Mouse (Mus musculus) lung, postnatal 4 days (tissue): Measurements from ENCODE around the gene Plekhm3.
A peak's percentile ranks its signal among the peaks of the same experiment; 100 is the strongest.
"Not testable (repeated sequence)": the region's sequence is repeated elsewhere in the genome, so short reads cannot be mapped to it uniquely, and the experiment has no call there.

Experiments
- DNase-seq, 2 experiments: peaks; one replicate each; pipeline ENCODE4 v3.0.0; 2021

Gene Plekhm3

DNA sequence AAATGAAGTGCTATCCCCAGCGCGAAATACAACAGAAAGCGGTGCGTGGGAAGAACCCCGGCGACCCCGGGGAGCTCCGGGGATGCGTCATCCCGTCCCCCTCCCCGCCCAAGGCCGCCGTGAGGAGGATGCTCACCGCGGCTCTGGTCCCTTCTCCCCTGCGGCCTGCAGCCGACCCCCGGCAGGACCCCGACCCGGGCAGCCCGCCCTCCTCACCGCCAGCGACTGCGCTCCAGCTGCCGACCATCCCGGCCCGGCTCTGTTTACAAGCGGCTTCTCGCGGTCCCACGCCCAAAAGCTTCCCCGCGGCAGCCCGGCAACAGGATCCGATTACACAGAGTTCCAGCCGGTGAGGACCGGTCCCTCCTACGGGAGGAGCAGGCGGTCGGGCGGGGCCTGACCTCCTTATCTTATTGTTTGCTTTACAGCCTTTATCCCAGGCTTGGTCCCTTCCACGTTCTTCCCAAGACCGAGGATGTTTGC is at the start of gene Plekhm3:
Gene Plekhm3 (minus strand): TSS at position 346 of the 483 bp plus-strand sequence.
- peak; percentile 89 to 90 for DNase-seq

DNA sequence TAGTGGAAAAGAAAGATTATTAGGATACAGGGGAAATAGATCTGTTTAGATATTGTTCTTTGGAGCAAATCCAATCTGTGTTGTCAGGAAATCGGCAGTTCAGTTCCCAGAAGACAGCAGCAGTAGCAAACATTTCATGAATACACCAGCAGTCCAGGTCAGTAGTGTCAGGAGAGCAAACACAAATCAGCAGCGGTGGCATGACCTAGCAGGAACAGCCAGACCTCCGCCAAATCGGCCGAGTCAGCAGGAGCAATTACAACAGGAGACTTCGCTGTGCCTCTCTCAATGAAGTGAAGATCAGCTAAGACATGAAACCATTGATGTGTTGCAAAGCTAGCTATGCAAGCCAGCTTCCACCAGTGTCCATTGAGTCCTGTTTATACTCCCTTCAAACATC is 49.0 kb upstream of the Plekhm3 start:
- DNase-seq: no peak

DNA sequence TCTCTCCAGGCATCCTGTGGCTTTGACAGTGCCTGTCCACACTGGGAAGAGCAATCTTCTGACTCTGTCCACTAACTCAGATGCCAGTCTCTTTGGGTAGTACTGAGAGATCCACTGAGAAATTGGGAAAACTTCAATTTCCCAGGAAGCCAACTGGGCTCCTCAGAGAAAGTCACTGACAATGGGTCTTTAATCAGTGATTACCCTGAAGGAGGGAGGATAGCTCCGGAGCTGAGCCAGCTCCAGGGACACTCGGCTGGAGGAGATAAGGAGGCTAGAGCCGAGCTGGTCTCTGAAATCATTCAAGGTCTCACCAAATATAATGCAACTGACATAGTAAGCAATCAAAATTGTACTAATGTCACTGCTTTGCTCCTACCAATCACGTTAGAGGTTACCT is 47.9 kb upstream of the Plekhm3 start:
- no peak for DNase-seq

DNA sequence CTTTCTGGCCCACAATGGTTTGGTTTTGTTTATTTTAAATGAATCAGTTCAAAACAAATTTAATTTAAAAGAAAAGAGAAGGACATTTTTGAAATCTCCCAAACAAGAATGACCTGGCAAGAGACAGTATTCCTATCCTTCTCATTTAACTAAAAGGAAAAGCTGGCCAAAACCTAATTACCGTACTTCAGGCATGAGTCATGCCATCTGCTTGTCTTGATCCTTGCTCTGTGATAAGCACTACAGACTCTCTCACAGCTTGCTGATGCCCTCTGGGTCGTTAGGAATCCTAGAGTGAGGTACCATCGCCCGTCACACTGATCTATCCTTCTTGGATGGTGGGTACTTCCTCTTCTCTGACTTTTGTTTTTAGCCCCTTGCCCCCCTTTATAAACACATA is 36.6 kb upstream of the Plekhm3 start:
- no peak for DNase-seq

DNA sequence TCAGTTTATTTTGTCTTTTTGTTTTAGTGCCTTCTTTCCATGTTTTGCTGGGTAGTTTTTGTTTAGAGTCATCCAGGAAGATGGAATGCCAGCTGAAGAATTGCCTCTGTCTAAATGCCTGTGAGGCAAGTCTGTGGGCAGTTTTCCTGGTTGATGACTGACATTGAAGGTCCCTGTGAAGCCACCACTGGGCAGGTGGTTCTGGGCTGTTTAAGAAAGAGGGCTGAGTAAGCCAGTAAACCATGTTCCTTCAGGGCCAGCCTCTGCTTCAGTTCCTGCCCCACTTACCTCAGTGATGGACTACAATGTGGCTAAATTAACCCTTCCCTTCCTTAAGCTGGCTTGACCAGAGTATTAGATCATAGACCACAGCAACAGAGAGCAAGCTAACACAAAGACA is 31.6 kb upstream of the Plekhm3 start:
- no peak for DNase-seq

DNA sequence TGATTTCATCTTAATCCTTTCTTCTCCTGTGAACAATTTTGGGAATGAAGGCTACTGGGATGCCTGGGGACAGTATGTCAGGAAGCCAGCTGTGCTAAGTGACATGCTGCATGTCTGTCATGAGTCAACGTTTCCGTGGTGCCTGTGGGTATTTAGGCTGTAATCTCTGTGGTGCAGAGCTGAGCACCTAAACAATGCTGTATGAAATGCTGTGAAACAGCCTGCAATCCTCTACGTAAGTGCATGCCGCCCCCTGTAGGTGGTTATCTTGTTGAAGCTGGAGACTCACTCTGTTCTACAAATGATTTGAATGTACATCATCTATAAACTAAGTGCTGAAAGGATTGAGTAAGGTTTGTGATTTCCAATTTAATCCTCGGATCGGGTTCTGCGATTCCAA is 29.5 kb upstream of the Plekhm3 start:
- DNase-seq: peak in 1 of 2 experiments; percentile 70

DNA sequence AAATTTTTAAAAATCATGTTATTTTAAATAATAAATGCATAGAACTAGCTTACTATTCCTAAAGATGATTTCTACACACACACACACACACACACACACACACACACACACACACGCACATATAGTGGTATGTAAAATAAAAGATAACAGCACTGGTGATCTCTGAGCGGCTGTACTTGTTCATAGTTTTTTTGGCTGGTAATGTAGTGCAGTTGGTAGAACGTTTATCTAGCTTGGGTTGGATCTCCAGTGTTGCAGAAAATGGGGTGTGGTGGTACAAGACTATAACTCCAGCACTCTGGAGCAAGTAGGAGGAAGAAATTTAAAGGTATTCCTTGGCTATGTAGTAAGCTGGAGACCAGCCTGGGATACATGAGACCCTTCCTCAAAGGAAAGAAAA is 26.6 kb upstream of the Plekhm3 start:
- no peak for DNase-seq

DNA sequence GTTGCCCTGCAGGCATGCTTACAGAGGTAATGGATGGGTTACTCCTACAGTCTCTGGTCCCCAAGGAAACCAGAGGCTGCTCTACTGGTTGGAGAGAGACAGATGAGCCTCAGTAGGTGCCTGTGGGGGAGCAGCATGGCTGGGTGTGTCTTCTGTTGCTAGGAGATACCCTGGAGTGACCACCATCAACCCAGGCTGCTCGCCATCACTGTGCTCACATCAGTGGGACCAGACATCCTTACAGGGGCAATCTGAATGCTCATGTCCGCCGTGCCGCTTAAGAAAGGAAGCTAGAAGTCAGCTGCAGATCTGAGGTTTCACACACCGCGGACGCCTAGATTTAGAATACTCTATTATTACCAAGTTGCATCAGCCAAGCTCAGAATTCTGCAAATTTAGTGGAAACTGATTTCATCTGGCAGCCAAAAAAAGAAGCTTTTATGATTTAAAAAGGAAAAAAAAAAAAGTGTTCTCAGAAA is 21.7 kb upstream of the Plekhm3 start:
- no peak for DNase-seq

DNA sequence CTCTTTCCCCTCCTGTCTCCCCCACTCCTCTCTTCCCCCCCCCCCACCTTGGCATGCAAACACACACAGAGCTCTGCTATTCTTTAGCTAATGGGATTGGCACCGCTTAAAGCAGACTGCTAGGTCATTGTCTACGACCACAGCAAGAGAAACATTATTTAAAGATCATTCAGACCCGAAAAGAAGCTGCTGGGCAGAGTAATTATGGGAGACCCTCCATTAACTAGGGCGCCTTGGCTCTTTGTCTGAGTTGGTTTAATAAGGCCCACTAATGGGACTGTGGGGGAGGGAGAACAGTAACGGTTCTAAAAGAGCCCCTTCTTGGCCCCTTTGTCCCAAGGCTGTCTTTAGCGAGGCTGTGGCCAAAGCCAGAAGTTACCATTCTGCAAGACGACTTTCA is 18.7 kb upstream of the Plekhm3 start:
- no peak for DNase-seq

DNA sequence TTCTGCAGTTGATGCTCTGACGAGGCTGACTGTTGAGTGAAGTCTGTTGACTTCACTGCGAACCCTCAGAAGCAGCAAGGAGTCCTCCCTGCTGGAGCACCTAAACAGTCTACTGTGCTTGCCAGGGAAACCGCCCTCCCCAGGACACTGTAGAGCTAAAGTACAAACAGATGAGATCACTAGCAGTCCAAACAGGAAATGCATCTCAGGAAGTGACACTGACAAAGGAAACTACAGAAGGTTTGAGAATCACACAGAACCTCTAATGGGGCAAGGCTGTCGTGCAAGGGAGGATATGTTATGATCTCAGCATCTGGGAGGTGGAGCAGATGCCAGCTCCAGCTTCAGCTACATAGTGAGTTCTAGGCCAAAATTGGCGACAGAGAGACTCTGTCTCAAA is 14.1 kb upstream of the Plekhm3 start:
- peak; percentile 34 to 50 for DNase-seq

DNA sequence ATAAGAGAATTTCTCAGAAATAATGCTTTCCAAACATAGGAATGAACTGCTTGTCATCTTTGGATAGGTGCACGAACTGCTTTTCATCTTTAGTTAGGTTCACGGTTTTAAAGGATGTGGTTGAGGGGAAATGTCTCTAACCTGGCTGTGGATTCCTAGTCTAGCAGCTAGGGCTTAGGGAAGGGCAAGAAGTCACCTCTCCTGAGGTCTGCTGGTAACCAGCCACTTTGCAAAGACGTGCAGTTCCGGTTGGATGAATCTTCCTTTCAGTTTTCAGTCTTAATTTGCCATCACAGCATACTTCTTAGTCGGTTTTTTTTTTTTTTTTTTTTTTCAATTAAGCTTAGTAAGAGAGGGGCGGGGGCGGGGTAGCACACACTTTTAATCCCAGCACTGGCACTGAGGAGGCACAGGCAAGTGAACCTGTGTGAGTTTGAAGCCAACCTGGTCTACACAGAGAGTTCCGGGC is 431 bp upstream of the Plekhm3 start:
- DNase-seq: no peak

DNA sequence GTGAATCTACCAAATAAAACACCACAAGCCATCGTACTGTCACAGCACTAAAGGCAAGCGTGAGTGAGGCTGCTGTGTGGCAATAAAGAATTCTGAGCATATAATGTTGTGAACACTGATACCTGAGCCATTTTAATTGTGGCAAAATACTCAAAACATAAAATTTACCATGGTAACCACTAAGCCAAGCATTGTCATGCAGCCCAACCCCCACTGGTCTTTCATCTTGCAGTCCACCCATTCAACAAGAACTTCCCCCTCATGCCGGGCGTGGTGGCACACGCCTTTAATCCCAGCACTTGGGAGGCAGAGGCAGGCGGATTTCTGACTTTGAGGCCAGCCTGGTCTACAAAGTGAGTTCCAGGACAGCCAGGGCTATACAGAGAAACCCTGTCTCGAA is 1.8 kb downstream of the Plekhm3 start:
- DNase-seq: not testable (repeated sequence)

DNA sequence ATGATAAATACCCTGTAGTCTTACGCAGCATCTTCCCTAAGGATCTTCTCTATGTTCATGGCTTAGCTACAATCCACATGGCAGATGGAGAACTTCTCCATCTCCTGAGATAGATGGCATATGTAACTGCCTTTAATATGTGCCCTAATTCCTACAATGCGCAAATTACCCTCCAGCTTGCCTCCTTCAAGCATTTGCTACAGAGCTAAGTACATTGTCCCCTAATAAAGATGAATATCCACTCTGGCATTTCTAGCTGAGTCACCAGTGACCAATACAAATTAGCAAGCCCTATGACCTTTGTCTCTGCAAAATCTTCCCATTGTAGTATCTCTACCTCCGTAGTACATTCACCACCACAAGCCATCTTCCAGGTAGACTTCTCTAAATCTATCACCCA is 6.4 kb downstream of the Plekhm3 start:
- no peak for DNase-seq

DNA sequence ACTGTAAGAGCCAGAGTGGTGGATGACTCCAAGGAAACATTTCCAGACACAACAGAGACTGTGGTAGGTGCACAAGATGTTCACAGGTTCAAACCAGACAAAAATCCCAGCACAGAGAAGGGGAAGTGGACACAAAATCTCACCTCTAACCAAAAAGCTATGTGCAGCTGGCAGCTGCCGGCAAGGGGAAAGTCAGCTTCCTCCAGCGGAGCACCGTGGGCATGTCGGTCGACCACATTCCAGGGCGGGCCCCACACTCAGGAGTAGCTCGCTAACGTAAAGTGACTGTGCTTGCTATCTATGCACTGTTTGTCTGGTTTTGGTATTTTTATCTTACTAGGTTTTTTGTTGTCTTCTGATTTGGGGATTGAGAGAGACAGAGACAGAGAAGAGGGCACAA is 7.2 kb downstream of the Plekhm3 start:
- DNase-seq: peak; percentile 52 to 69

DNA sequence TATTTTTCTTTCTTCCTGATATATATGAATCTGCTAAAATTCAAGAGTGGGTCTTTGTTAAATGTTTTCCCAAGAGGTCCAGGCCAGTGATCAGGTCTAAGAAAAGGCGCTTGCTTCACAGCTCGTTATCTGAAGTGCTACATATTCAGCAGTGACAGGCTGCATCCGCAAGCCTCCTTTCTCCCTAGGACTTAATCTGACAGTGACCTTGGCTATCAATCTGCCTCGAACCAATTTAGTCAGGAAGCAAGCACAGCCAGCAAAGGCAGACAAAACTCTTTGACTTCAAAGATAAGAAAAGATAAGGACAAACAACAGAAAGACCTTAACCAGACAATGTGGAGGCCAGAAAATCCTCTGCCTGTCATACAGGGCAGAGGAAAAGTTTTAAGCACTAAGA is 10.5 kb downstream of the Plekhm3 start:
- DNase-seq: no peak

DNA sequence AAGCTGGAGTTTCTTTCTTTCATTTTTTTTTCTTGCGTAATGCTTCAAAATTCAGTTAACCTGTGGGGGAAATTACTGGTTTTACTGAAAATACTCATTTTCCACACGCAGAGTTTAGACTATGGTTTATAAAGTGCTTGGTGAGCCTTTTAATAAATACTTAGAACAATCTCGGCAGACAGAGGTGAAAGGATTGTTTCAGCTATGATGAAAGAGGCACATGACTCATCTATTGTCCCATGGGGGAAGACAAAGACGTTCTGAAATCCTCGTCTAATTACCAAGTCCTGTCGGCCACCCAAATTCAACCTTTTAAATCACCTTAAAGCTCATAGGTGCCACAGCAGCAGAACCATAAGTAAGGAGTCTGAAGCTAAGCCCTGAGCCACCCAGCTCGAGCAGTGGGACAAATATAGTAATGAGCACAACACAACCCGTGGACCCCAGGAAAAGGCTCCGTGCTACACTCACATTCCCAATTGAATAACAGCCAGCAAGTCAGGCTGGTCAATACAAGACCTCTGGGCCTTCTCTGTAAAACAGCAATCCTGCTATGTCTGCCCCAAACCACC is 11.3 kb downstream of the Plekhm3 start:
- no peak for DNase-seq

DNA sequence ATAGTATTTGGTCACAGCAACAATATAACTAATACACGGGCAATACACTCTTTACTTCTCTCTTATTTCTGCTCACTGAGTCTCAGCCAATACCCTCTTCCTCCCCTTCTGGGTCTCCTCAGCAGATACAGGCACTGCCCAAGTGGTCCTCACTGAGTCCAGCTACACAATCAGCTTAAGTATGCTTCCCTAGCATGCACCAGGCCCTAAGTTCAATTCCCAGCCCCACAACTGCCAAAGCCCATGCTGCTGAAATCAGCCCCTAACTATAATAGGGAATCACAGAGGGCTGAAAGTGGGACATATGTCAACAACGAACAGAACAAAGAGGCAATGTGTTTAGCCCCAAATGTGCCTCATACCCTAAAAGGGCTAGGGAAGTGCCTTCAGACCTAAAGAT is 11.9 kb downstream of the Plekhm3 start:
- DNase-seq: no peak

DNA sequence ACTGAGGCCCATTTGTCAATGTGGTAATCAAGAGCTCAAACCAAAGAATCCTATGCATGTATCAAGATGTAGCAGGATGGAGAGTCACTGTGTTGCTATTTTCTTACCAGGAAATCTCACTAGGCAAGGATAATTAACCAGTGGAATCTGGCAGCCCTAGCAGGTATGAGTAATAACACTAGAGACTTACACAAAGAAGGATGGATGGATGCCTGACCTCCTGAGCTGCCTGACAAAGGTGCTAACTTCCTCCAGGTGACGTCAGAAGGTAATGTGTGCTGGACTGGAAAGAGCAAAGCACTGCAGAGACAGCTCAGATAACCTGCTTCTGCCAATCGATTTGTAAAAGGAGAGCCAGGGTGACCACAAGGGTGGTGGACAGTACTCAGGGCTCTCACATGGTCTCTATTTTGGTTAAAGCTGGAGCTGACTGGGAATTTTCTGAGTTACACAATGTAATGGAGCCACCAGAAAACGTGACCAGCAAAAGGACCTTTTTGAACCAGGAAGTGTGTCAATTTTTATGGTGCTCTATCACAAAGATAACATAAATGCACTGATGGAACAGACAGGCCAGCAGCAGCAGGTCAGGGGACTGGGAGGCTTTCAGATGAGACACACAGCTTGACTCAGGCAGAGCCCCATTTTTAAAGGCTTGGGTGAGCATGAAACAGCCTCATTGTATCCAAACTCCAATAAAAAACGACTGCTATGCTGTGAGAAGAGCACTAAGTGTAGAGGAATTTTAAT is 14.4 kb downstream of the Plekhm3 start:
- no peak for DNase-seq

DNA sequence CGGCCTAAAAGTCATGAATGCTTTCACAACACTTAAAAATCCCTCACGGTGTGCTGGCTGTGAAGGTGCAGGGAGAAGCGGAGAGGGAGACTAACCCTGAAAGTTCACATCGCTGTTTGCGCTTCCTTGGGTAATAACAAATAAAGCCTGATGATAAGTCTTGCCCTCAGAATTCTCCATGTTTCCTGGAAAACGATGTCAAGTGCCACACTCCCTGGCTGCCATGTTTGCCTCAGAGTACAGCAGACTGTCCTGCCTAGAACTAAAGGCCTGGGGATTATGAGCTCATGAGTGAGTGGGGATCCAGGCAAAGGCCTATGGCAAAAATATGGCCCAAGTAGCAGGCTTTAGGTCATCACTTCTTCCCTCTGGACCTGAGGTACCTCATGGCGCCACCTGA is 17.7 kb downstream of the Plekhm3 start:
- no peak for DNase-seq

DNA sequence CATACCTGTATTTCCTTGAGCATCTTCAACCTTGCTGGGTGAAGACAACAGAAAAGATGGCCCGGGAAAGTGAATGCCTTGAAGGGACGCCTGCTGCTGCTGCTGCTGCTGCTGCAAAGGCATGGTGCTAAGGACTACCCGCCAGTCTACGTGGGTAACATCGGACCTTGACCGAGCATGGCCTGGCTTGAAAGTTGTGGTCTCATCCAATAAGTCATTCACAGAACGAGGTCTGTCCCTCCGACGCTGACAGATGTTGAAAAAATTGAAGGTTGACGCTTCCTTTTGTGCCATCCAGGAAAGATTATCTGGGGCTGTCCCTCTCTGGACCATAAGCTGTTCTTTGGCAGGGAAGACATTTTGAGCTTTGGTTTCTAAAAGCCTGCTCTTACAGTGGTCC is 18.9 kb downstream of the Plekhm3 start:
- DNase-seq: no peak

DNA sequence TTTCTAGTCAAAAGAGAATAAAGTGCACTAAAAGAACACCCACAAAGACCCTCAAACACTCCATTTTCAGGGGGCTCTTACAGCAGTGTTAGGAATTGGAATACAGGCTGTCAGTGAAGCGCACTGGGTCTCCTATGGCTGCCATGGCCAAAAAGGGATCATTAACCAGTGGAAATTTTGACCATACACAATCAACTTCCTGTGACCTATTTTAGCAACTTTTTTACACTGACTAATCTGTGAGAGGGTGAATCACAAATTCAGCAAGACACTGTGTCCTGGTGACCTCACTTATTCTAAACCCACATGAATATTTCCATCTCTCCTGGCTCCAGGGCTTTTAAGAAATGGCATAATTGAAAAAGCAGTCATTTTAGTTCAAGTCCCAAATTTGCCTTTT is 23.7 kb downstream of the Plekhm3 start:
- no peak for DNase-seq

DNA sequence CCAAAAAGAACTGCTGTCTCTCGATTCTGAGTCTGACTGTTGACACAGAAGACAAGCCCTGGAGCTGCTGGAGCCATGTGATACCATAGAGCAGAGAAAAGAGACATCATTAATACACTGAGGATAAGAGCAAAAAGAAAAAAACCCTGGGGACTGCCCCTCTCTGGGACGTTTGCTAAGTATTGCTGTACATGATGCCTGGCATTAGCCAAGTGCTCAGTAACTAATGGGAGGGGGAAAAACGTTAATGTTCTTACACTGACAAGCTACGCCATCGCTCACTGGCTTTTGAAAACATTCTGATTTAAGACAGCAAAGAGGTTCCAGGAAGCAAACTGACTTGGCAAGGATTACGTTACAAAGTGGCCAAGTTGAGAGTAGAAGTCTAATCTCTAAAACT is 26.5 kb downstream of the Plekhm3 start:
- no peak for DNase-seq

DNA sequence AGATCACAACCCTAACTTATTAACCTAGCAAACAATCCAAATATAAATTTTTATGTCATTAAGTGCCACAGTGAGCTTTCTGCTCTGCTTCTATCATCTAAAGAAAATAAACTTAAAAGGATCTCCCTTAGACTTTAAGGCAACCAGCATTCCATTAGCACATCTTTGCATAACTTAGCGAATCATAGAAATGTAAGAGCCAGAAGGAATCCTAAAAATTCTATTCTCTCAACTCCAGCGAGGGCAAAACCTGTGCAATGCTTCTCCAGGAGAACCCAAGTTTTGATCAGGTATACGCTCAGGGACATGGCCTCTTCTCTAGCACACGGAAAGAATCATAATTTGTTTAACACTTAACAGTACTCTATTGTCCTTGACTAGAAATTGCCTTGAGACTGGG is 27.0 kb downstream of the Plekhm3 start:
- no peak for DNase-seq

DNA sequence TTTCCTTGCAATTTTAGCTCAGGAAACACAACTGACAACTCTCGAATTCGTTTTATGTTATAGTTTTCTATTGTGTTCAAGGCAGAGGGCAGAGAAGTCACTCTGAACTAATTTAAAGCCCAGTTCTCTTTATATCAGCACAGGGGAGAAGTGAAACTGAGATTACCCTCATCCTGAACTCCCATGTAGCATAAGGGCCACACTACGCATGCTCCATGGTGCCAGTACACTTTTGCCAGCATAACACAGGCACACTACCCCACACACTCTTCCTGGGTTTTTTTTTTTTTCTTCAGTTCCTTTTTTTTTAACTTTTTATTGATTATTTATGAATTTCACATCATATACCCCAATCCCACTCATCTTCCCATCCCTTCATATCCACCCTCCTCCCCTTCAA is 28.1 kb downstream of the Plekhm3 start:
- peak; percentile 35 to 41 for DNase-seq
